Mouse (Mus musculus): Measurements from ENCODE around the gene Picalm. TPM values are rescaled to one million over a fixed set of nuclear protein-coding genes. Genes with fewer than 3 reads are reported as not detected.

The Picalm gene
- polyA plus RNA-seq (2012; rRNA removed), result 39.3 and 55.7 TPM in 2 replicates

DNA sequence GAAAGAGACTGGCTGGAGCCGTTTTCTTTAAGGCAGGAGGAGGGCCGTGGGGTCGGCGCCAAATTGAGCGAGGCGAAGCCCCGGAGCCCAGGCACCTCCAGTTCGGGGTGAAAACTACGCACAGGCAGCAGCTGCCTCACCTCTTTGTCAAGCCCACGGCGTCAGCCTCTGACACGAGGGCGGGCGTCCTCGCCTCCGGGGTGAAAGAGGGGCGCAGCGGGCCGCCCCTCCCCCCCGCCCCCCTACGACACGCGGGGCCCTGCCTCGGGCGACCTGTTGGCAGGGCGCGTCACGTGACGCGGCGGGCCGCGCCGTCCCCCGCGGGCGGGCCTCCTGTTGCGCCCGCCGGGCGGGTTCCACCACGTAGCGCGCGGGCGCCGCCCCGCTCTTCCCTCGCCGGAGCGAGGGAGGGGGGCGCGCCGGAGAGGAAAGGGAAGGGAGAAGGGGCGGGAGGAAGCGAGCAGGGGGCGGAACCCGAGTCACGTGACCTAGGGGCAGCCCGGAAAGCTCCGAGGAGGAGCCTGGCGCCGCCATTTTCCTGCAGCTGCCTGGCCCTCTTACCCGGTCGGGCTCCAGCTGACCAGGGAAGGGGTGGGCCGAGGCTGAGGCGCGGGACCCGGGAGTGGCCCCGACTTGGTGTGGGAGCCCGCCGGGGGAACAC lies at the start of gene Picalm:
Picalm (plus strand) TSS at position 482 of the 661 bp plus-strand sequence.

Other genes with a start within 250 kb of the Picalm start
- 0.08 and 0.23 TPM in 2 replicates for gene Ccdc81, start 226.6 kb upstream of the Picalm start, polyA plus RNA-seq (2012; rRNA removed)
- gene Hikeshi, start 189.0 kb upstream of the Picalm start, polyA plus RNA-seq (2012; rRNA removed), result 31.8 and 32.7 TPM in 2 replicates
- gene Eed, start 149.2 kb upstream of the Picalm start, polyA plus RNA-seq (2012; rRNA removed), result 16.0 and 38.6 TPM in 2 replicates
- not detected in 2 replicates for gene Ccdc83, start 135.6 kb downstream of the Picalm start, polyA plus RNA-seq (2012; rRNA removed)
- 7.7 and 12.8 TPM in 2 replicates for gene Sytl2, start 172.0 kb downstream of the Picalm start, polyA plus RNA-seq (2012; rRNA removed)